Mouse (Mus musculus) midbrain, embryonic 10.5 days (tissue): ENCODE measurements at regions not wholly inside any gene's neighbourhood (a gene's known extent, or its start where the extent isn't known, plus 50 kb on each side); places are given as distances from the start of the nearest gene placed in this dataset.

Experiments
- DNase-seq: peaks from one replicate; pipeline ENCODE4 v3.0.0-alpha.2; 2017; ENCODE audit warnings: low spot score
- H3K27ac ChIP-seq: fragments of 300-500 bp; sonication (generic); replicated peaks from 2 replicates; pipeline ENCODE4 v1.5.1; 2016; ENCODE audit warnings: mild to moderate bottlenecking
- H3K27me3 ChIP-seq: fragments of 300-500 bp; sonication (generic); 2 replicates; pipeline ENCODE4 v1.6.1; 2016; ENCODE audit warnings: low read depth, mild to moderate bottlenecking; ENCODE audit not compliant: poor library complexity, severe bottlenecking
- H3K36me3 ChIP-seq: fragments of 300-500 bp; sonication (generic); 2 replicates; pipeline ENCODE4 v1.6.1; 2016; ENCODE audit warnings: mild to moderate bottlenecking, moderate library complexity
- H3K4me1 ChIP-seq: fragments of 300-500 bp; sonication (generic); 2 replicates; pipeline ENCODE4 v1.6.1; 2016
- H3K4me3 ChIP-seq: fragments of 300-500 bp; sonication (generic); 2 replicates; pipeline ENCODE4 v1.5.1; 2016; ENCODE audit warnings: mild to moderate bottlenecking, moderate library complexity
- H3K9me3 ChIP-seq: fragments of 300-500 bp; sonication (generic); replicated peaks from 2 replicates; pipeline ENCODE4 v1.6.1; 2016; ENCODE audit warnings: mild to moderate bottlenecking
- WGBS: fragments of 180-500 bp; shearing (Covaris S2); methylation state at CpG from one replicate; pipeline ENCODE4 v1.1.7; 2016; 5-methylcytosine and 5-hydroxymethylcytosine counted together

- H3K4me3 ChIP-seq, result no peak overlapping the region
- 71% methylated on average over 7 of the region's 7 CpGs for WGBS
- H3K9me3 ChIP-seq, result no peaks in the 10 kb centered on the region
These were observed 209.2 kb upstream of the Ferd3l start for GRCm38 (mm10) chr12:33719063-33719462.

DNA sequence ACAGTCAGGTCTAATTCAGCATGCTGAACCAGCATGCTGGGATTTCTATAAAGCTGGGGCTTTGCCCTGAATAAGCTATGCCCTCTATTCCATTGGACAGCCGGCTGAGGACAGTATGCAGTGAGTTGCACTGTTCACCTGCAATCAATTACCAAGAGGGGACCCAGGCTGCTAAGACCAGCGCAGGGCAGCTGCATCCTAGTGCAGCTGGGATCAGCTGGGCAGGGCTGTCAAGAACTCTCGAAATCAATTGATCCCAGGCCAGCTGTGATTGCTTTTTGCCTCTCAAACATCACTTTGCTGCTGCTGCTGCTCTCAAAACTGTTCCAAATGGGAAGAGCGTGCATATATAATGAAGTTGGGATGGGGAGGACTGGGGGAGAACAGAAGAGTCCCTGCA, 196.3 kb upstream of the Ferd3l start:
- Histone ChIP-seq H3K27me3 (no peaks in the 10 kb centered on the region), H3K4me1 (no peaks in the 10 kb centered on the region; the same call in 1 of the 2 replicates), H3K4me3 (no peak overlapping the region), H3K36me3 (no peaks in the 10 kb centered on the region), H3K9me3 (no peaks in the 10 kb centered on the region), H3K27ac (no peak overlapping the region)
- WGBS, result 55% methylated on average over 4 of the region's 4 CpGs
- no peak for DNase-seq

More at GRCm38 (mm10) chr12:33719063-33719462, 209.2 kb upstream of the Ferd3l start:
- Histone ChIP-seq H3K27ac (0 out of 2 replicates have a peak overlapping the region, but pooled peaks have one; percentile 46), H3K4me1 (peaks cover 22% of the 10 kb centered on the region), H3K27me3 (no peaks in the 10 kb centered on the region), H3K36me3 (no peaks in the 10 kb centered on the region)
- DNase-seq, result no peak

- H3K9me3 ChIP-seq, result no peaks in the 10 kb centered on the region
- H3K4me3 ChIP-seq, result no peak overlapping the region
- WGBS, result 84% methylated on average over 5 of the region's 5 CpGs
- no peaks in the 10 kb centered on the region for H3K36me3 ChIP-seq
- no peak for DNase-seq
- no peaks in the 10 kb centered on the region for H3K27me3 ChIP-seq
- no peaks in the 10 kb centered on the region for H3K4me1 ChIP-seq
- no peak overlapping the region for H3K27ac ChIP-seq
These were observed 152.4 kb upstream of the Ferd3l start for GRCm38 (mm10) chr12:33775563-33776468.

- Histone ChIP-seq H3K4me1 (no peaks in the 10 kb centered on the region), H3K4me3 (no peak overlapping the region), H3K27ac (no peak overlapping the region), H3K36me3 (no peaks in the 10 kb centered on the region), H3K27me3 (no peaks in the 10 kb centered on the region), H3K9me3 (no peaks in the 10 kb centered on the region; the same call in 1 of the 2 replicates)
- no peak for DNase-seq
- 59% methylated on average over 4 of the region's 4 CpGs for WGBS
These were observed 149.7 kb upstream of the Ferd3l start for GRCm38 (mm10) chr12:33778477-33778876.

DNA sequence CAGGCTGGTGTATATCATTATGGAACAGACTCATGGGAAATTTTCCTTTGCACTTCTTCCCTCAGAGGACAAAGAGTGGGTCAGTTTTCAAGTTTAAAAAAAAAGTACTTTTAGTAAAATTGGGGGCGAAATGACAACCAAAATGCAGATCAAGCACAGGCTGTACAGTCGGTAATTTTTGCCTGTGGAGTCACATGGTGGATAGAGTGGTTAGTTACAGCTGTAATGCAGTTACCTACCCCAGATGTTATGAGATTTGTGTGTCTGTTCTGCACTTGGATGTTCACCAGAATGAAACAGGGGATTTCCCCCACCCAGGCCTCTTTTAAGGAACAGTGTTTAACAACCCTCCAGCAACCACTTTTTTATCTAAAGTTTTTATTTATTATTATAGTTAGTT, 148.3 kb upstream of the Ferd3l start:
- no peak overlapping the region for H3K4me3 ChIP-seq
- no peak for DNase-seq
- 90% methylated on average over 2 of the region's 2 CpGs for WGBS
- H3K27ac ChIP-seq, result no peak overlapping the region
- H3K27me3 ChIP-seq, result no peaks in the 10 kb centered on the region
- H3K9me3 ChIP-seq, result no peaks in the 10 kb centered on the region; the same call in 1 of the 2 replicates
- H3K4me1 ChIP-seq, result no peaks in the 10 kb centered on the region; the same call in 1 of the 2 replicates
- H3K36me3 ChIP-seq, result no peaks in the 10 kb centered on the region

DNA sequence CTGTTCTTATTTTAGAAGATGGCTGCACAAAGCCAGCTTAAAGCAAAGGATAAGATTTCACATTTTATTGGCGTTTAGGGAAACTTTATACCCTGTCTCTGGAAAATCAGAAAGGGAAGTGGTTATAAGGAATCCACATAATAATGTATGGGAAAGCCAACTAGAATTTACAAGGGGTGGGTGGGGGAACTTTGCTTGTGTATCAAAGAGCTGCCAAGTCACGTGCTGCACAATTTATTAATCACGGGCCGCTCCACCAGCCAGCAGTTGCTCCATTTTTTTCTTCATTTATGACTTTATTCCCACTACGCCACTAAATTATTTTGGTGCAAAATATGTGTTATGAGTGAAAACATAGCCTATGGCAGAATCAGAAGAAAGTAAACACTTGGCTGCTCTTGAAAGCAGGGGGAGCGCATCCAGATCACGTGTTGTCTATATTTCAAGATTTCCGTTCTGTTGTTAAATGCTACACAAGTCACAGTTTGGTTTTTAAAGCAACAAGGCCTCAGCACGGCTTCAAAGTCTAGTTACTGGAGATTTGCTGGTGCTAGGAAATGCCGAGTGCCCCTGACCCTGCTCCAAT, 123.9 kb upstream of the Ferd3l start:
- Histone ChIP-seq H3K4me3 (no peak overlapping the region), H3K27ac (no peak overlapping the region), H3K27me3 (no peaks in the 10 kb centered on the region), H3K36me3 (no peaks in the 10 kb centered on the region), H3K9me3 (no peaks in the 10 kb centered on the region), H3K4me1 (no peaks in the 10 kb centered on the region)
- WGBS, result 87% methylated on average over 10 of the region's 10 CpGs
- DNase-seq, result no peak

GRCm38 (mm10) chr12:33825571-33825970, 102.7 kb upstream of the Ferd3l start:
- no peaks in the 10 kb centered on the region for H3K9me3 ChIP-seq
- DNase-seq, result no peak
- H3K27me3 ChIP-seq, result no peaks in the 10 kb centered on the region
- no peak overlapping the region for H3K27ac ChIP-seq
- no peaks in the 10 kb centered on the region for H3K4me1 ChIP-seq
- H3K4me3 ChIP-seq, result no peak overlapping the region
- H3K36me3 ChIP-seq, result no peaks in the 10 kb centered on the region

GRCm38 (mm10) chr12:33849088-33849487, 79.1 kb upstream of the Ferd3l start:
- no peak for DNase-seq
- Histone ChIP-seq H3K9me3 (no peaks in the 10 kb centered on the region), H3K27me3 (no peaks in the 10 kb centered on the region), H3K27ac (no peak overlapping the region), H3K4me3 (no peak overlapping the region), H3K36me3 (no peaks in the 10 kb centered on the region), H3K4me1 (peaks cover 18% of the 10 kb centered on the region)

GRCm38 (mm10) chr12:33851736-33852135, 76.5 kb upstream of the Ferd3l start:
- 76% methylated on average over 1 of the region's 1 CpGs for WGBS
- no peak overlapping the region for H3K27ac ChIP-seq
- H3K9me3 ChIP-seq, result no peaks in the 10 kb centered on the region
- no peak overlapping the region for H3K4me3 ChIP-seq
- peaks cover 18% of the 10 kb centered on the region for H3K4me1 ChIP-seq
- no peaks in the 10 kb centered on the region for H3K27me3 ChIP-seq
- H3K36me3 ChIP-seq, result no peaks in the 10 kb centered on the region
- no peak for DNase-seq
